Mouse (Mus musculus) heart, embryonic 12.5 days (tissue): ENCODE data around the gene Cul5. TPM values are rescaled to one million over a fixed set of nuclear protein-coding genes. Genes with fewer than 3 reads are reported as not detected.
A peak's percentile ranks its signal among the peaks of the same experiment; 100 is the strongest.

ENCODE experiments used
- ATAC-seq: fragments of 200-750 bp; cut with Nextera tagmentation; 2 replicates; pipeline ENCODE4 v1.8.0; 2017; ENCODE audit warnings: moderate TSS enrichment, moderate library complexity; ENCODE audit not compliant: insufficient number of reproducible peaks, low FRiP score
- H3K27ac ChIP-seq: fragments of 300-500 bp; sonication (generic); 2 replicates; pipeline ENCODE4 v1.5.1; 2016; ENCODE audit warnings: mild to moderate bottlenecking, moderate library complexity; ENCODE audit not compliant: poor library complexity, severe bottlenecking
- H3K27me3 ChIP-seq: fragments of 300-500 bp; sonication (generic); replicated peaks from 2 replicates; pipeline ENCODE4 v1.6.1; 2016; ENCODE audit warnings: mild to moderate bottlenecking, moderate library complexity
- H3K36me3 ChIP-seq: fragments of 300-500 bp; sonication (generic); 2 replicates; pipeline ENCODE4 v1.6.1; 2016; ENCODE audit warnings: mild to moderate bottlenecking, moderate library complexity
- H3K4me1 ChIP-seq: fragments of 300-500 bp; sonication (generic); replicated peaks from 2 replicates; pipeline ENCODE4 v1.6.1; 2016; ENCODE audit warnings: mild to moderate bottlenecking
- H3K4me2 ChIP-seq: fragments of 300-500 bp; sonication (generic); 2 replicates; pipeline ENCODE4 v1.6.1; 2016; ENCODE audit warnings: mild to moderate bottlenecking, moderate library complexity
- H3K4me3 ChIP-seq: fragments of 300-500 bp; sonication (generic); 2 replicates; pipeline ENCODE4 v1.5.1; 2016; ENCODE audit warnings: mild to moderate bottlenecking
- H3K9ac ChIP-seq: fragments of 300-500 bp; sonication (generic); 2 replicates; pipeline ENCODE4 v1.6.1; 2016; ENCODE audit warnings: mild to moderate bottlenecking, moderate library complexity
- H3K9me3 ChIP-seq: fragments of 300-500 bp; sonication (generic); replicated peaks from 2 replicates; pipeline ENCODE4 v1.6.1; 2016; ENCODE audit warnings: mild to moderate bottlenecking, moderate library complexity
- WGBS: fragments of 180-500 bp; shearing (Covaris S2); methylation state at CpG from one replicate; pipeline ENCODE4 v1.1.7; 2016; 5-methylcytosine and 5-hydroxymethylcytosine counted together
- polyA plus RNA-seq: library from polyadenylated mRNA; unstranded; fragments of >200 nt; fragmentation: Nextera tagmentation; extraction: Ambion mirVana; gene quantifications from 2 replicates; pipeline ENCODE4 v1.2.1, GENCODE M21; 2016

Gene Cul5
- polyA plus RNA-seq, 1 experiment from 2014 or later, result 34.2 TPM

- peak overlapping the region; percentile 92 for H3K4me3 ChIP-seq
Measured at GRCm38 (mm10) chr9:53667020-53667669, 2.7 kb downstream of the Cul5 start.

GRCm38 (mm10) chr9:53666665-53667019 lies 3.2 kb downstream of the Cul5 start:
- ATAC-seq, result no peak
- Histone ChIP-seq H3K4me1 (peaks cover 11% of the 10 kb centered on the region), H3K4me3 (peak overlapping the region; percentile 92), H3K27me3 (no peaks in the 10 kb centered on the region), H3K4me2 (peak overlapping the region; percentile 88), H3K27ac (peak overlapping the region; percentile 97), H3K9me3 (no peaks in the 10 kb centered on the region), H3K9ac (peak overlapping the region; percentile 99), H3K36me3 (no peaks in the 10 kb centered on the region)
- under 1% methylated on average over 28 of the region's 28 CpGs for WGBS

More at GRCm38 (mm10) chr9:53667020-53667669, 2.7 kb downstream of the Cul5 start:
- peak overlapping the region; percentile 88 for H3K4me2 ChIP-seq
- peaks cover 11% of the 10 kb centered on the region for H3K4me1 ChIP-seq
- ATAC-seq, result peak; percentile 96
- H3K27me3 ChIP-seq, result no peaks in the 10 kb centered on the region
- H3K27ac ChIP-seq, result peak overlapping the region; percentile 97
- no peaks in the 10 kb centered on the region for H3K9me3 ChIP-seq
- WGBS, result under 1% methylated on average over 70 of the region's 74 CpGs
- no peaks in the 10 kb centered on the region for H3K36me3 ChIP-seq
- peak overlapping the region; percentile 99 for H3K9ac ChIP-seq

GRCm38 (mm10) chr9:53665428-53665827 lies 4.4 kb downstream of the Cul5 start:
- H3K36me3 ChIP-seq, result no peaks in the 10 kb centered on the region
- H3K4me2 ChIP-seq, result no peak overlapping the region; the same call in 1 of the 2 replicates
- peaks cover 11% of the 10 kb centered on the region for H3K4me1 ChIP-seq
- no peak for ATAC-seq
- no peak overlapping the region for H3K27ac ChIP-seq
- H3K9me3 ChIP-seq, result no peaks in the 10 kb centered on the region
- H3K9ac ChIP-seq, result no peak overlapping the region
- no peak overlapping the region for H3K4me3 ChIP-seq
- no peaks in the 10 kb centered on the region for H3K27me3 ChIP-seq

DNA sequence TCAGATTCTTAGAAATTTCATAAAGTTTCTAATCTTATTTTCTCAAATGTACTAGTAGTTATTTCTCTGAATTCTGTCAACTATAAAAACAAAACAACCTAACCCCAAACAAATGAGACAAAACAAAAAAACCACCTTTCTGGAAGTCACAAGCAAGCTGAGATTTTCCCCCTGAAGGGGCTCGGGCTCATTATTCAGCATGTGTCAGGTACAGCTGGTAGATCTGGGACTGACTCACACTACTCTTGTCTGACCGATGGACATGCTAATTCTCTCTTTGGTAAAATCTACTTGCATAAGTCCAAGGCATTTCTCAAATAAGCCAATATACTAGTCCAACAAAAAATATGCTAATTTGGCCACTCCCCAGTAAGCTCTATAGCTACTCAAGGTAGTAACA lies 5.0 kb downstream of the Cul5 start:
- no peak for ATAC-seq
- H3K27me3 ChIP-seq, result no peaks in the 10 kb centered on the region
- H3K27ac ChIP-seq, result no peak overlapping the region
- H3K4me2 ChIP-seq, result no peak overlapping the region
- H3K4me1 ChIP-seq, result peaks cover 11% of the 10 kb centered on the region
- H3K9ac ChIP-seq, result no peak overlapping the region
- no peaks in the 10 kb centered on the region for H3K9me3 ChIP-seq
- no peak overlapping the region for H3K4me3 ChIP-seq
- WGBS, result 78% methylated on average over 2 of the region's 2 CpGs
- no peaks in the 10 kb centered on the region for H3K36me3 ChIP-seq

GRCm38 (mm10) chr9:53634796-53635195 lies 35.0 kb downstream of the Cul5 start:
- Histone ChIP-seq H3K27ac (no peak overlapping the region), H3K36me3 (peaks cover 56% of the 10 kb centered on the region), H3K4me1 (no peaks in the 10 kb centered on the region), H3K27me3 (no peaks in the 10 kb centered on the region), H3K4me3 (no peak overlapping the region), H3K9ac (no peak overlapping the region), H3K4me2 (no peak overlapping the region), H3K9me3 (no peaks in the 10 kb centered on the region)
- no peak for ATAC-seq
- 92% methylated on average over 6 of the region's 6 CpGs for WGBS

DNA sequence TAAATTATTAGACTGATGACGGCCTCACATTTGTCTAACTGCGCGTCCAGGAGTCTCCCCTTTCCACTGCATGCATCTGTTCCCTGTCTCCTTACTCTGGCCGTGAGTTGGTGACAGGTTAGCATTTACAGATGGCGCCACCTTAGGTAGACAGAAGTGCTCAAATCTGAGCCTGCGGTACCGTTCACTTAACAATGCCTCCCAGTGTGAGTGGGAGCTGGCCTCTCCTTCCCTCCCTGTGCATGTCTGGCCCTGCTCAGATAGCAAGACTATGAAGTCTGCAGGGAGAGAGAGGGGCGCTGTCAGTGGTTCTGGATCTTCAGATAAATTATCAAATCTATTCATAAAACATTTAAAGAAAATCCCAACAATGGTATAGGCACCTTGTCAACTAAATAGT lies 54.6 kb downstream of the Cul5 start:
- 41% methylated on average over 8 of the region's 8 CpGs for WGBS
- Histone ChIP-seq H3K4me1 (0 out of 2 replicates have a peak, but pooled peaks cover 6% of the 10 kb centered on the region), H3K9ac (no peak overlapping the region), H3K9me3 (no peaks in the 10 kb centered on the region), H3K36me3 (peaks cover 28% of the 10 kb centered on the region), H3K4me3 (no peak overlapping the region), H3K27ac (peak overlapping the region; percentile 0; the same call in 1 of the 2 replicates), H3K4me2 (no peak overlapping the region), H3K27me3 (no peaks in the 10 kb centered on the region)
- 0 out of 2 replicates have a peak, but pooled peaks have one; percentile 33 for ATAC-seq

- Histone ChIP-seq H3K4me1 (peaks cover 7% of the 10 kb centered on the region), H3K9me3 (no peaks in the 10 kb centered on the region), H3K27ac (no peak overlapping the region), H3K27me3 (no peaks in the 10 kb centered on the region), H3K4me2 (no peak overlapping the region), H3K9ac (no peak overlapping the region), H3K36me3 (peaks cover 20% of the 10 kb centered on the region), H3K4me3 (no peak overlapping the region)
- WGBS, result 82% methylated on average over 4 of the region's 4 CpGs
- ATAC-seq, result no peak
Measured at GRCm38 (mm10) chr9:53614286-53614685, 55.5 kb downstream of the Cul5 start.

DNA sequence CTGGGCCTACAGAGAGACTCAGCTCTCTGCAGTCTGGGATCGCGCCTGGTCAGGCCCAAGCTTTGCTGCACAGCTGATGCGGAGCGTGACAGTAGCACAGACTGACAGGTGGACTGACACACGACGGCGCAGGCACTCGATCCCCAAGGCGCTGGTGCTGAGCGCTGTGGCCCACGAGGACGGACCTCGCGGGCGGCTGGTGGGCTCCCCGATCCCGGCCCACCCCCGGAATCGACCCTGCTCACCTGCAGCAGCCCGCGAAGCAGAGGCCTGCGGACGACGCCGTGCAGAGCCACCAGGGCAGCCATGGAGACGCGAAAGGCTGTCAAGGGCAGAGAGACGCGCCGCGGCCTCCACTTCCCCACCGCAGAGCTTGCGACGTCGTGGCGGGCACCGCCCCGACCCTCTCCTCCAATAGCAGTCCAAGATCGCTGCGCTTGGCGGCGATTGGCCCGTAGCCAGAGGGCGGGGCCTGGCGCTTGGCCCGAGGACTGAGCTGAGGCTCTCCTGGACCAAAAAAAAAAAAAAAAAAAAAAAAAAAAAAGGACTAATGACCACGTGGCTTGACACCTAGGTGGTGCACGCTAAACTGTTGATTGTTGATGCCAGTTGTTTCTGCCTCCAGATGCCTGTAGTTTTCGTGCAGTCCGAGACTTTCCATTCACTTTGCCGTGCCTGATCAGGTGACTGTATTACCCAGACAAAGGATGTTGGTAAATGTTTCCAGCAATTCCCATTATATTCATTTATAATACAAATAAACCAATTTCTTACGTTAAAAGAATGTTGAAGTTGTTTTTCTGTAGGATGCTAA lies 59.6 kb downstream of the Cul5 start, which contains the start of gene Acat1:
Gene Acat1, minus strand, starts transcription at position 415 of the 814 bp plus-strand sequence.
- peak within 1 kb of the TSS; percentile 92 for H3K4me3 ChIP-seq
- WGBS, result 4% methylated on average over 52 of the region's 52 CpGs
- H3K36me3 ChIP-seq, result 0 out of 2 replicates have a peak, but pooled peaks cover 3% of the 10 kb centered on the region
- no peaks in the 10 kb centered on the region for H3K27me3 ChIP-seq
- H3K9ac ChIP-seq, result peak within 1 kb of the TSS; percentile 92
- peak; percentile 97 for ATAC-seq
- H3K4me2 ChIP-seq, result peak within 1 kb of the TSS; percentile 88
- peaks cover 16% of the 10 kb centered on the region for H3K4me1 ChIP-seq
- H3K9me3 ChIP-seq, result no peaks in the 10 kb centered on the region
- H3K27ac ChIP-seq, result peak within 1 kb of the TSS; percentile 90

DNA sequence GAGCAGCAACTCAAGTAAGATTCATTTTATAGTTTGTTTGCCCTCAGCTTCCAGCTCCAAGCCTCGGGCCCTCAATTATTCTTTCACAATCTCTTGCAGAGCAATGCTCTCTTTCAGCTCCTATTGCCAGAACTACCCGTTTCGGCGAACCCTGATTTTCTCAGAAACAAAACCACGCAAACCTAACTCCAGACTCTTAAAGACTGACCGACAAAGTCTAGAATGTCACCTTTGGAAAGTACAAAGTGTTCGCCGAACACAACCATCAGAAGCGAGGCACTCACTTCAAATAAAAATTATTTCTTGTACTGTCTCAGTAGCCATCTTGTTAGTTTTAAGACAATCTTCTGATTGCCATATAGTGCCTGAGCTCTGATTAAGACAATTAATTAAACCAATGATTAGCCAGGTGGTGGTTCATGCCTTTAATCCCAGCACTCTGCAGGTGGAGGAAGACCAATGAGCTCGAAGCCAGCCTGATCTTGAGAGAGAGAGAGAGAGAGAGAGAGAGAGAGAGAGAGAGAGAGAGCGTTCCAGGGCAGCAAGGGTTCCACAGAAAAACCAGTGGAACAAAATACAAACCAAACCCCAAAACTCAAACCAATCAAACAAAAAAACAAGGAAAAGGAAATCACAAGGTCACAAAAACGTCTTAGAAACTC lies 60.4 kb downstream of the Cul5 start:
- WGBS, result 70% methylated on average over 12 of the region's 12 CpGs
- Histone ChIP-seq H3K27ac (peak overlapping the region; percentile 90), H3K4me3 (peak overlapping the region; percentile 92), H3K27me3 (no peaks in the 10 kb centered on the region), H3K9ac (peak overlapping the region; percentile 92), H3K4me2 (peak overlapping the region; percentile 88), H3K9me3 (no peaks in the 10 kb centered on the region), H3K36me3 (0 out of 2 replicates have a peak, but pooled peaks cover 3% of the 10 kb centered on the region), H3K4me1 (peaks cover 22% of the 10 kb centered on the region)
- no peak for ATAC-seq

GRCm38 (mm10) chr9:53607816-53608215 lies 62.0 kb downstream of the Cul5 start:
- Histone ChIP-seq H3K27ac (no peak overlapping the region), H3K4me1 (peaks cover 33% of the 10 kb centered on the region), H3K4me2 (no peak overlapping the region), H3K9me3 (no peaks in the 10 kb centered on the region), H3K4me3 (no peak overlapping the region), H3K9ac (no peak overlapping the region), H3K36me3 (0 out of 2 replicates have a peak, but pooled peaks cover 3% of the 10 kb centered on the region), H3K27me3 (no peaks in the 10 kb centered on the region)
- no peak for ATAC-seq
- WGBS, result 84% methylated on average over 4 of the region's 4 CpGs

GRCm38 (mm10) chr9:53607192-53607591 lies 62.6 kb downstream of the Cul5 start:
- no peak for ATAC-seq
- 92% methylated on average over 3 of the region's 3 CpGs for WGBS
- Histone ChIP-seq H3K36me3 (0 out of 2 replicates have a peak, but pooled peaks cover 2% of the 10 kb centered on the region), H3K4me1 (peaks cover 33% of the 10 kb centered on the region), H3K27ac (no peak overlapping the region), H3K27me3 (no peaks in the 10 kb centered on the region), H3K4me2 (no peak overlapping the region), H3K9me3 (no peaks in the 10 kb centered on the region), H3K4me3 (no peak overlapping the region), H3K9ac (no peak overlapping the region)
